Mouse (Mus musculus): ENCODE data around the gene Btg2. TPM values are rescaled to one million over a fixed set of nuclear protein-coding genes. Genes with fewer than 3 reads are reported as not detected.

Btg2 gene
- polyA plus RNA-seq, 1 experiment from 2014 or later: 109 TPM

GRCm38 (mm10) chr1:134036492-134036891 is 42.4 kb downstream of the Btg2 start:
- Histone ChIP-seq H3K36me3 (ENCODE audit: control insufficient read depth, insufficient read depth) (no peaks in the 10 kb centered on the region), H3K27ac (ENCODE audit: low read length) (no peak overlapping the region), H3K4me3 (ENCODE audit: low read depth, low read length) (no peak overlapping the region), H3K4me1 (ENCODE audit: control insufficient read depth, low read depth, low read length) (no peaks in the 10 kb centered on the region), H3K9ac (ENCODE audit: low read depth, low read length) (no peak overlapping the region), H3K4me2 (ENCODE audit: low read depth, low read length) (no peak overlapping the region), H3K27me3 (ENCODE audit: control insufficient read depth, insufficient read depth, low read depth, low read length) (no peaks in the 10 kb centered on the region), H3K9me3 (replicated peaks; ENCODE audit: control insufficient read depth, low read length) (no peaks in the 10 kb centered on the region)
- no peak for ATAC-seq (ENCODE audit: low read depth)
- 44% methylated on average over 2 of the region's 2 CpGs for WGBS (ENCODE audit: insufficient replicate concordance)

GRCm38 (mm10) chr1:134028161-134028846 is 50.6 kb downstream of the Btg2 start:
- no peak overlapping the region for H3K27ac ChIP-seq (ENCODE audit: low read length)
- ATAC-seq (ENCODE audit: low read depth): no peak
- 69% methylated on average over 14 of the region's 14 CpGs for whole genome bisulfite sequencing (ENCODE audit: insufficient replicate concordance)
- no peaks in the 10 kb centered on the region for H3K36me3 ChIP-seq (ENCODE audit: control insufficient read depth, insufficient read depth)
- H3K4me1 ChIP-seq (ENCODE audit: control insufficient read depth, low read depth, low read length): no peaks in the 10 kb centered on the region
- no peaks in the 10 kb centered on the region for H3K9me3 ChIP-seq (replicated peaks; ENCODE audit: control insufficient read depth, low read length)
- no peak overlapping the region for H3K4me3 ChIP-seq (ENCODE audit: low read depth, low read length)
- no peak overlapping the region for H3K9ac ChIP-seq (ENCODE audit: low read depth, low read length)
- peaks cover 2% of the 10 kb centered on the region; the same call in 1 of the 2 replicates for H3K27me3 ChIP-seq (ENCODE audit: control insufficient read depth, insufficient read depth, low read depth, low read length)
- no peak overlapping the region for H3K4me2 ChIP-seq (ENCODE audit: low read depth, low read length)

- H3K27ac ChIP-seq (ENCODE audit: low read length): no peak overlapping the region
- peaks cover 2% of the 10 kb centered on the region; the same call in 1 of the 2 replicates for H3K27me3 ChIP-seq (ENCODE audit: control insufficient read depth, insufficient read depth, low read depth, low read length)
- 73% methylated on average over 9 of the region's 9 CpGs for WGBS (ENCODE audit: insufficient replicate concordance)
- H3K9ac ChIP-seq (ENCODE audit: low read depth, low read length): no peak overlapping the region
- no peak for ATAC-seq (ENCODE audit: low read depth)
- H3K4me3 ChIP-seq (ENCODE audit: low read depth, low read length): no peak overlapping the region
- H3K9me3 ChIP-seq (replicated peaks; ENCODE audit: control insufficient read depth, low read length): no peaks in the 10 kb centered on the region
- H3K36me3 ChIP-seq (ENCODE audit: control insufficient read depth, insufficient read depth): no peaks in the 10 kb centered on the region
- H3K4me1 ChIP-seq (ENCODE audit: control insufficient read depth, low read depth, low read length): no peaks in the 10 kb centered on the region
- no peak overlapping the region for H3K4me2 ChIP-seq (ENCODE audit: low read depth, low read length)
These were observed 52.2 kb downstream of the Btg2 start for GRCm38 (mm10) chr1:134026741-134027140.

GRCm38 (mm10) chr1:134025975-134026374 is 52.9 kb downstream of the Btg2 start:
- no peak overlapping the region for H3K27ac ChIP-seq (ENCODE audit: low read length)
- H3K27me3 ChIP-seq (ENCODE audit: control insufficient read depth, insufficient read depth, low read depth, low read length): peaks cover 2% of the 10 kb centered on the region; the same call in 1 of the 2 replicates
- WGBS (ENCODE audit: insufficient replicate concordance): 28% methylated on average over 5 of the region's 5 CpGs
- no peak overlapping the region for H3K9ac ChIP-seq (ENCODE audit: low read depth, low read length)
- no peak overlapping the region for H3K4me2 ChIP-seq (ENCODE audit: low read depth, low read length)
- H3K9me3 ChIP-seq (replicated peaks; ENCODE audit: control insufficient read depth, low read length): no peaks in the 10 kb centered on the region
- H3K4me1 ChIP-seq (ENCODE audit: control insufficient read depth, low read depth, low read length): no peaks in the 10 kb centered on the region
- H3K4me3 ChIP-seq (ENCODE audit: low read depth, low read length): no peak overlapping the region
- no peaks in the 10 kb centered on the region for H3K36me3 ChIP-seq (ENCODE audit: control insufficient read depth, insufficient read depth)
- no peak for ATAC-seq (ENCODE audit: low read depth)

Other genes with a start within 250 kb of the Btg2 start
- gene Optc, start 171.1 kb downstream of the Btg2 start, polyA plus RNA-seq (2015; fragmentation: Nextera tagmentation; extraction: Ambion mirVana): 0.09 and 0.14 TPM in 2 replicates
- gene Prelp, start 157.7 kb downstream of the Btg2 start, polyA plus RNA-seq (2015; fragmentation: Nextera tagmentation; extraction: Ambion mirVana): 3.9 and 4.4 TPM in 2 replicates
- 2.2 and 3.3 TPM in 2 replicates for gene Fmod, start 41.9 kb downstream of the Btg2 start, polyA plus RNA-seq (2015; fragmentation: Nextera tagmentation; extraction: Ambion mirVana)
- 0.19 and 0.20 TPM in 2 replicates for gene Chit1, start 32.1 kb upstream of the Btg2 start, polyA plus RNA-seq (2015; fragmentation: Nextera tagmentation; extraction: Ambion mirVana)
- gene Chil1, start 103.1 kb upstream of the Btg2 start, polyA plus RNA-seq (2015; fragmentation: Nextera tagmentation; extraction: Ambion mirVana): 16.1 and 19.9 TPM in 2 replicates
- gene Mybph, start 114.3 kb upstream of the Btg2 start, polyA plus RNA-seq (2015; fragmentation: Nextera tagmentation; extraction: Ambion mirVana): 0.55 and 1.7 TPM in 2 replicates
- gene Adora1, start 156.3 kb upstream of the Btg2 start, polyA plus RNA-seq (2015; fragmentation: Nextera tagmentation; extraction: Ambion mirVana): 2.3 and 3.6 TPM in 2 replicates
- gene Myog, start 210.9 kb upstream of the Btg2 start, polyA plus RNA-seq (2015; fragmentation: Nextera tagmentation; extraction: Ambion mirVana): 2.4 and 4.4 TPM in 2 replicates